Mouse (Mus musculus): Measurements from ENCODE around the gene Sh3rf1.

Gene Sh3rf1

DNA sequence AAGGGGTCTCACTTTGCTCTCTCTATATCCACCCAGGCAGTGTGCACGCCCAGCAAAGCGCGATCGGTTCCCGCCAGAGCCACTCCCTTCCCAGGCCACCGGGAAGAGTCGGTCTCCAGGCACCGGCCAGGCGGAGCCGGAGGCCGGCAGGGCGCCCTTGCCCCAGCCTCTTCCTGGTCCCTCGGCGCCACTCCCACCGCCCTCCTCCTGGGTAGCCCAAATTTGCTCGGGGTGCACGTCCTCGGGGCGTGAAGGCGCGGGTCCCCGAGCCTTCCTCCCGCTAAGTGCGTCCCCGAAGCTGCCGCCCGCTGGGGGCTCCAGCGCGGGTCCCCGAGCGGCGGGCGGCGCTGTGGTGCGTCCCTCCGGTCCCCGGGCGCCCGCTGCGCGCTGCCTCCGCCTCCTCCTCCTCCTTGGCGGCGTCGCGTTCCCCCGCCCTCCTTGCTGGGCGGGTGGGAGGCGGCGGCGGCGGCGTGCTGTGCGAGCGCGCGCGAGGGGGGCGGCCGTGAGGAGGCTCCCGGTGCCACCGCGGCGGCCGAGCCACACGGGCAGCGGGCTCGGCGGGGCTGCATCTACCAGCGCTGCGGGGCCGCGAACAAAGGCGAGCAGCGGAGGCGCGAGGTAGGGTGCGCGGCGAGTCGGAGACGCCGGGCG is at the start of gene Sh3rf1:
Gene Sh3rf1 (plus strand): TSS at position 144 of the 651 bp plus-strand sequence.
- in situ Hi-C loops (cut with MboI, MseI), result loop anchor here in 1 of 2 experiments (5.0 to 10.0 kb wide), 2 partner anchors 131 to 263 kb away; partner anchors contain the start of gene Cbr4

DNA sequence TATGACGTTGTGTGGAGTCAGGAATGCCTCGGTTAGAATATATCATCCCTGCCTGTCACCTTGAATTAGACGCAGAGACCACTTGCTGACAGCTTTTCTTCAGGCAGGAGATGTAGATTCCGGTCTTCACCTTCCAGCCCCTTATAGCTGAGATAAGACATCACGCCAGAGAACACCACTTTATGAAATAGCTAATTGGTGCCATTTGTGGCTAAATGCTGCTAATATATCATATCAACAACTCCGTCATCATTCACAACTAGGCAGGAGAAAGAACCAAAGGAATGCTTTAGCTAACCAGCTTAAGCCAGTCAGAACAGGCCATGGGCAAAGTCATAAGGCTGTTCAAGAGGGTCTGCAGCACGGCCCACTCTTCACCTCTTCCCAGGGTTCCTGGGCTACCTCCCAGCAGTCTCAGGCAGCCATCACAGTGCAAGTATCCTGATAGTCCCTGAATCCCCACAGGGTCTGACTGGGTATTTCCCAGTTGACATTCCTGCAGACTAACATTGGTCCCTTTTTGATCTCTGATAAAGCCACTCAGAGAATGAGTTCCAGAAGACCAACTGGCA is 49.7 kb upstream of the Sh3rf1 start:
- in situ Hi-C loops (cut with MboI, MseI), result no loop called here

DNA sequence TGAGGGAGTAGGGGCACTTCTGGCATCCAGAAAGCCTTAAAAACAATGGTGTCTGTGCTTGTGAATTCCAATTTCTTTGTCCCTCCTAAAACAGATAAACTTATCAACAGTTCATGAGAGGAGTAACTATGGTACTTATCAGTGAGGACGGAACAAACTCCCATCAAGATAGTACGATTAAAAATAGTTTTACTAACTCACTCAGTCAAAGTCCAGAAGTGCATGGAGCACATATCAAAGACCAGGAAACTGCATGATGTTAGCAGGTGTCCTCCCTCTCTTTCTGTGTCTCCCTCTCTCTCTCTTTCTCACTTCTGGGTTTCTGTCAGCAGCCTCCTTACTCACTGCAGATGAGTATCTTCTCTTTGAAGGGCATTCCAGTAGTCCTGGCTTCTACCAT is 47.8 kb upstream of the Sh3rf1 start:
- in situ Hi-C loops (cut with MboI, MseI), result no loop called here

DNA sequence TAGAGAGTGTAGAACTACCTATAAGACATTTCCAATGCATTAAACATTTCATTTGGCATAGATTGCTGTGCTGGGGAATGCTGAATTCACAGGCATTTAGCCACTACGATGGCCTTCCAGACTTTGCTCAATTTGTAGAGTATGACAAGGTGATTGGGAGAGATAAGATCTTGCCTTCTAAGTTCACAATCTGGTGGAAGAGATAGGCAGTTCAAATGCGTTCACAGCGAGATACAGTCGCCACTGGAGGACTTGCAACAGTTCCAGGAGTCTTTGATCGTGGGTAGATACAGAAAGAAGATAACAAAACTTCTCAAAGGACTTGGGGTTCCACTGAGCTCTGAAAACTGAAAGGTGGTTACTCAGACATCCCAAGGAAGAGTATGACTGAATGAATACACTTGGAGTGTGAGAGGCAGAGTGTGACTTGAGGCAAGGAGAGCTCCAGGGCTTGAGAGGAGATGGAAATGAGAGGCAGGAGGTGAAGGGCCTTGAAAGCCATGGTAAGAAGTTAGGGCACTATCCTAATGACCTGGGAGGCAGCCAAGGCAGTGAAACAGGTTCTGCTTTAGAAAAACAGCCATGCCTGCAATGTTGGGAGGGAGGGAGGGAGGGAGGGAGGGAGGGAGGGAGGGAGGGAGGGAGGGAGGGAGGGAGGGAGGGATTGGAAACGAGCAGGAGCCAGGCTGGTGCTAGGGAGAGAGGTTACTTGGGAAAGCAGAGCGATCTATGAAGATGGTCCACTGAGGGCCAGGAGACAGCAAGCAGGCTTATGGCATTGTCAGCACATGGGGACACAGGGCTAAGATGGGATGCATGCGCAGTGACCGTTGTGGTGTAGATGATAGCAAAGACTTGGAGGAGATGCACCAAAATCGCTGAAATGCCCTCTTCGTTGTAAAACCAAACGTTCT is 45.7 kb upstream of the Sh3rf1 start:
- in situ Hi-C loops (cut with MboI, MseI), result no loop called here

DNA sequence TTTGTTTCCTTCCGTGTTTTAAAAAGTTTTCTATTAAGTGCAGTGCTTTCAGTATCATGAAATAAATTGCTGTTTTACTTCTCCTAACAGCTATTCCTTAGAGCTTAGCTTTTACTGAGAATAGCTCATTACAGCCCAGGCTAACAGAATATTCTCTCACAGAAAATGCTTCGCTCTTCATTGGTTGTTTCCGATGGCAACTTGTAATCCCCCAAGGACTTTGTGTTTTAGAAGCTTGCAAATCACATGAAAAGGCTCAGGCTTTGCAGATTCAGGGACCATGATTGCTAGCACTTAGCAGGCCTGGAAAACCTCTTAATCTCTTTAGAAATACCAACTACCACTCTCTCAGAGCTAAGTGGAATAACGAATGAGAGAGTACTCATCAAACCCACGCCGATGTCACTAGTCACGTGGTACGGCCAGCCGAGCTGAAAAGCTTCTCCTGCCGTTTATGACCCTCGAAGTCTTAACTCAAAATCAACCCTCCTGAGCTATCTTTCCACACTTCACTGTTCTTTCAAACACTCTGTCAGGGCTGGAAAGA is 45.0 kb upstream of the Sh3rf1 start:
- in situ Hi-C loops (cut with MboI, MseI), result no loop called here

DNA sequence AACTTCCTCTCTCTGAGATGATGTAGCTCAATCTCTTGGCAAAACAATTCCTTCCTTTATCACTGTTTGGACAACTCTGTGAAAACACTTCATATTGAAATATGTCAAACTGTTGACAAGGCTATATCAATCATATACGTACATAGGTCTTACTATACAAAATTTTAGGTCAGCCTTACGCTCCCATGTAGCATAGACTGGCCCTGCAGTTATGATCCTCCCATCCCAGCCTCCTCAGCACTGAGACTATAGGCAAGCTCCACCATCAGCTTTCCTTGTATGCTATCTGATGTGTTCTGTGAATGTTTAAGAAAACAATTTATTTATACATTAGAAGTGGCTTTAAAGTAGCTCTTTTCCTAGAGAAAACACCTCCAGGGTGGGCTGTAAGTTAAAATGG is 42.1 kb upstream of the Sh3rf1 start:
- in situ Hi-C loops (cut with MboI, MseI), result no loop called here

DNA sequence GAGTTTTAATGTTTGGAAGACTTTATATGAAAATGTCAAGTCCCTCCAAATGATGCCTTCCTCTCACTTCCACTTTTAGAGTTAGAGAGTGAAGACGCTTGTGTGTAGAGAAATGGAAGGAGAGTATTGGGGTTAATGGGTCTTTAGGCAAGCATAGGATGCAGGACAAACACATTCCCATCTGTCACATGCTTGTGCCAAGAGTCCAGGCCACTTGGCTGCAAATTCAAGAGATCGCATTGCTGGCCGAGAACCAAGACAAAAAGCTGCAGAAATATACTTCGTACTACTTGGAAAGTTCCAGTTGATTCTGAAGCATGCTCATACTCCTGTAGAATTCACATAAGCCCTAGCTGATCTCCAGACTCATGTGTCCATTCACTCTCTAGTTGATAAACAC is 41.7 kb upstream of the Sh3rf1 start:
- in situ Hi-C loops (cut with MboI, MseI), result no loop called here

DNA sequence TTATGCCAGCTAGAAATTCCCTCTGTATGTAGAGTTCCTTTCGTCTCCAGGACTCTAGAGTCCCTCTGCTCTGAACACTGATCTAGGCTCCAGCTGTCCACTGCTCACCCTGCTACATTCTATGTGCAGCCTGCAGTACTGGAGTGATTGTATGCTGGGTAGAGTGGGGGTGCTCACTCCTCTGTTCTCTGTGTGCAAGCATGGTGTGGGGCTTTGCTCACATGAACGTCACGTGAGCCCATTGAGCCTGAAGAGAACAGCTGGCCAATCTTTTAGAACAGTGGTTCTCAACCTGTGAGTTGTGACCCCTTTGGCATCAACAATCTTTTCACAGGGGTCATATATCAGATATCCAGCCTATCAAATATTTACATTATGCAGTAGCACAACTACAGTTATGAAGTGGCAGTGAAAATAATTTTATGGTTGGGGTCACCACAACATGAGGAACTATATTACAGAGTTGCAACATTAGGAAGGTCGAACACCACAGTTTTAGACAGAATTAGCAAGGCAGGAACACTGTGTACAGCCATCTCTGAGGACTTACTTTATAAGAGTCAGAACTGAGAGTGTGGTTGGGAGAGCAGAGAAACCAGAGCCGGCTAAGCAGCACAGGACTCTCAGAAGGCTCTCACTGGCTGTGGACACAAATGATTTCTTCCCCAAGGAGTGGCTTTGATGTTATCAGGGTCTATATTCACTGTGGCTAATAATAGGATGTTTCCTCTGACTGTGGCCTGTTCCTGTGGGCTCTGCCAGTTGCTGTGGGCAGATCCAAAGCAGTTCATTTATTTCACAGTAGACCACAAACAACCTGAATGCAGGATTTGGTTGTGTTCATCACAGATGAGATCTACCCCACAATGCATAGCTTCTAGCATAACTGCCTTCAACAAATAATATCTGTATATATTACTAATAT is 38.1 kb upstream of the Sh3rf1 start:
- in situ Hi-C loops (cut with MboI, MseI), result no loop called here

DNA sequence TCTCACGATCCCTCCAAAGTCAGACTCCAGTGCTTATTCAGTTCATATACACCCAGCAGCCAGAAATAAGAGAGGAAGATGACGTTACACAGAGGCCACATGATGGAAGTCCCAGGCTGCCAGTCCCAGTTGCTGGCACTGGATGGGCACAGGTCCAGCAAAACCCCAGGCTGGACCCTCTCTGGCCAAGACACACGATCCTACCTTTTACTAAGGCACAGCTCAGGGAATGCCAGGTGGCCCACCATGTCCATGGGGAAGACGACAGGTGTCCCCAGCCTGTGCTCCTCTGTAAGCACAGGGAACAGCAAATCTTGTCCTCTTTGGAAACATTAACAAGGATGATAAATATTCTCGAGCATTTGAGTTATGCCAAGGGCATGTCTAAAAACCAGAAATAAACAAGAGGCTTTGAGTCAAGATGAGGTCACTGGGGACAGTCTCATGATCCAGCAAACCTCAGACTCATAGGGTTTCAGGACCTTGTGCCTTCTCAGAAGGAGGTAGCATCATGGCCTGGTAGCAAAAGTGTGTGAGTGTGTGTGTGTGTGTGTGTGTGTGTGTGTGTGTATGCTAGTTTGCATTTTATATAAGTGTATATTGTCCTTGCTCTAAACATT is 29.3 kb upstream of the Sh3rf1 start:
- in situ Hi-C loops (cut with MboI, MseI), result no loop called here

DNA sequence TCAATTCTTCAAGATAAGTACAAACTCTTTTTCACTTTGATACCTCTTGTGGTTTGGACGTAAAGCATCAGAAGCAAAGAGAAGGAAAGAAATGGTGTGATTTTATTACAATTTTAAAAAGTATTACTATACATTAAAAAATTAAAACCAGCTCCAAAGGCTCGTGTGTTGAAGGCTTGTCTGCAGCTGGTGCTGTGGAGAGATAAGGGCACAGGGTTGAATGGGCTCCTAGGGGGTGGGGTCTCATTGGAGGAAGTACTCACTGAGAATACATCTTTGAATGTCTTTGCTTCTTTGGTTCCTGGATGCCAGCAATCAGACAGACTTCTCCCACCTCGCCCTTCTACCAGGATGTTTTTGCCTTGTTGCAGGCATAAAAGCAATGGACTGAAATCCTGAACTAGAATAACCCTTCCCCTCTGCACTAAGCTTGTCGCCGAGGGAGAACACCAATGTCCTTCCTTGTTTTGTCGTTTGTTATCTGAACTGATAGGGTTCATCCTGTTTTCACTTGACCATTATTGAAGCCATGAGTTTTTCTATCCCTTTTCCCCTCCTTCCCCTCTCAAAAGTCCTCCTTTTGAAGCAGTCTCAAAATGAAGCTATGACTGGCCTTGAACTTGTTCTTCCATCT is 23.3 kb upstream of the Sh3rf1 start:
- in situ Hi-C loops (cut with MboI, MseI), result no loop called here

DNA sequence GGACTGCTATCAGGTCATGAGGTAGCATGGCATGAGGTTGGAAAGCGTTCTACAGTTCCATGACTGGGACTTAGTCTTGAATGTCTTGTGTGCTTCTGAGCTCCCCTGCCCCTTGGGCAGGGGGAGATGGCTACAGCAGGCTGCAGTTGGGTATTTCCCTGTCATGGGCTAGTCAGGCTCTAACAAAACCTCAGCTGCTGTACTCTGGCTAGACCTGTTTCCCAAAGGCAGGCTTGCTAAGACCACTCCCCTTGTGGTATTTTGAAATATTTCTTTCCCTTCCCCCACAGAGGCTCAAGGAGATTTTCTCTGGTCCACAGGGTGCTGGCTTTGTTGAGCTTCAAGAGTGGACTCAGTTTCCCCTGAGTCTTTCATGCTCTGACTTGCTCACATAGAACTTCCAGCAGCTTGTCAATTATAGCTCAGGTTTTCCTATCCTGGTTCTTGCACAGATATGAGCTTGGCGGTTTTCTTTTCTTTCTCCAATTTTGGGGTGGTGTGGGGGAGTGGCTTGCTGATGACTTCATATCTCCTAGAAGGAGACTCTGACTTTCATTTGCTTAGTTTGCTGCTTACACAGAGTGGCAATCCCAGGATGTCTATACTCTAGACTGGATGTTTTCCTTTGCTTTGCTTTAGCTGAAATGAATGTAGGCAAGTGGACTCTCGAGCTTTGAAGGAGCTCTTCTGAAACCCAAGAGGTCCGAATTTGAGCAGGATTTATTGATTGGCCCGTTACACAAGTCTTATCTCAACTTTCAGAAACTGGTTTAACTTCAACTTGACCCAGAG is 20.4 kb upstream of the Sh3rf1 start:
- in situ Hi-C loops (cut with MboI, MseI), result no loop called here

DNA sequence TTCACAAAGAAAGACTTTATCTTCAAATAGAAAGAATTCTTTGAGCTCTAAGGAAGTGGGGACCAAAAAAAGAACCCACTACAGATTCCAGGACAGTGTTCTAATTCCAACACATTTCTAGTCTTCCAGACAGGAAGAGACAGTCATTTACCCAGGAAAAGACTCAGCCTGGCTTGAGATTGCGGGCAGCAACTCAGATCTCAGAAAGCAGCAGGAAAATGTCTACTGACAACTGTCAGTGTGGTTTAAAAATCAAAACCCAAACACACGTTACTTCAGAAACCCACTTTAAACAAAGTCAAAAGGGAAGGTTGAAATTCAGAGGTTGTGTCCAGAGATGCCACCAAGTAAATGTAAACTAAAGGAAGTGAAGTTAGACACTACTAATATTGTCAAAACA is 16.8 kb upstream of the Sh3rf1 start:
- in situ Hi-C loops (cut with MboI, MseI), result no loop called here

DNA sequence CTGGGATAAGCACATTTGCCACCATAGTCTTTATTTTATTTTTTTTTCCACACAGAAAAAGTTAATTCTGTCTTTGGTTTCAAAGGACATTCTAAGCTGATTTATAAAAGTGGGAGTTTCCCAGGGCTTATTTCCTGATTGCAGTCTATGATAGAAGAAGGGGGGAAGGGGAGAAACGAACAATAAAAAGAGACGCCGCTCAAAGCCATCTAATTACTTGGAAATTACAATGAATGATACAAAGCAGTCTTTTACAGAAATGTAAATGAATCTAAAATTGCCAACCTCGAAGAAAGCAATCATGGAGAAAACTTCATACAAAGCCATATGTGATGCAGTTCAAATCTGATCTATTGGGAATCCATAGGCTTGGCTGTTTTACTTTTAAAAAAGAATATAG is 16.0 kb upstream of the Sh3rf1 start:
- in situ Hi-C loops (cut with MboI, MseI), result no loop called here

DNA sequence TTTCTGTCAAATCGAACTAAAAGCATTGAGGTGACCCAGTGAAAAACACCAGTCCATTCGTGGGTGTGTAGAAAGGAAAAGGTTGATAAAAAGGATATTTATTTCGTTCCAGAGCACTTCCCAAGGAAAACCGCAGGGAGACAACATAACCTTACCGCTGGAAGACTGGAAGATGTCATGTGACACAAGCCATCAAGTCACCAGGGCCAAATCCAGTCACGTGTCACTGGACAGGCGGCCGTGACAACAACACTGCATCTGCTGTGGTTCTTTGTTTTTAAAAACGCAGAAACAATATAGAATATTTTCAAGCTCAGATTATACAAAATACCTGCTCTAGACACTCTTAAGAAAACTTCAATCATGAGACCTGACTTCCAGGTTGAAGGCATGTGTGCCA is 15.0 kb upstream of the Sh3rf1 start:
- in situ Hi-C loops (cut with MboI, MseI), result no loop called here

DNA sequence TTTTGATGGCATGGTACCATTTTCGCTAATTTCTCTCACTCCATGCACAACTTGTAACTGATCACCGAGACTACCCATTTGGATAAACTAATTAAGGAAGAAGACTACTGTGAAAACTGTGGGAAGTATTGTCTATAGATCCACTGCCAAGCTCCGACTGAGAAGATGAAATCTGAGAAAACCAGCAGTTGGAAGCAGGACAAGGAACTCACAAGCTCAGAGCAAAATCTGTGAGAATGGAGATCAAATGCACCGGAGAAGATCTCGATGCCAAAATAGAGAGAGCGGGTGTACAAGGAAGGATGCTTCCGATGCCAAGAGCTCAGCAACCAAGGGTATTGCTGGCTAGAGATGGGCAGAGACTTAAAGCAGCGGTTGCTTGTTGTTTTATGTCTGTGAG is 12.8 kb upstream of the Sh3rf1 start:
- in situ Hi-C loops (cut with MboI, MseI), result no loop called here

DNA sequence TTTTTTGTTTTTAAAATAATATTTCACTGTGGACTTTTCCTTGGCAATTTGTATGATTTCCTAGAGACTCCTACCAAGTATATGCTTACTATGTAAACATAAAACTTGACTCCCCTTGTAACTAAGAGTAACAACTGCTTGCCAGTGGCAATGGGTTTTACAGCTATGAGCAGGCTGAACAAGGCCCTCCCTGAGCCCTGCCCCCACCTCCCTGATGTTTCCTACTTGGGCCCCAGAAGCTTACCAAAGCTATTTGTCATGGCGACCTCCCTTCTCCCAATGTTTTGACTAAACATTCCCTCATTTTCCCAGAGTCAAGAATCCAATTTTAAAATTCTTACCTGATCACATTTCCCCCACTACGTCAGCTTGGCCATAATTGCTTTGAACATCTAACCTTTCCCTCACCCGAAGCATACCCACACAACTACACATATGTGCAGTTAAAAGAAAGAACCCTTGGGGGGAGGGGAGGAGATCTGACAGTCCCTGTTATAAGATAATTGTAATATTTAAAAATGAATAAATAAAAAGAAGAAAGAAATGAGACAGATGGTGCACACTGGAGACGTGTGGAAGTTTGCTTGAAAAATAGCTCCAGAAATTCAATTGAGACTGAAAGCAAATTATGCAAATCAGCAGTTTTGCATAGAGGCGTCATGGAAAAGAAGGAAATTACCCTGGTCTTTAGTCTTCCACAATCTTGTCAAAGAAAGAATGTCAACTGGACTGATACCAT is 8.4 kb upstream of the Sh3rf1 start:
- in situ Hi-C loops (cut with MboI, MseI), result no loop called here

DNA sequence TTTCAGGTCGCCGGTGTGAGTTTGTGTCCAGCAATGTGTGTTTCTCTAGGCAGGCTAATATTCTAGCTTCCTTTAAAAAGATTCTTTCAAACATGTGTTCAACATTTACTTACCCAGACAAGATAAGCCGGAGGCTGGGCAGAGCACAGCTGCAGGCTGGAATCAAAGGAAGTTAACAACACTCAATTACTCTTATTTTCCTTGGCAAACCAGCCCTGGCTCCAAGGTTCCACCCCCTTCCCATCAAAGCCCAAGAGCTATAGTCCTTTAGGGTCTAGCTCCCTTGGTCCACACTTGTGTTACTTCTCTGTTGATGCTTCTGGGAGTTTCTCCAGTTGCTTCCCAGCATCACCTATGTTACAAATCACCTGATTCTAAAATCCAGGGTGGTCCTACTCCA is 6.7 kb upstream of the Sh3rf1 start:
- in situ Hi-C loops (cut with MboI, MseI), result no loop called here

DNA sequence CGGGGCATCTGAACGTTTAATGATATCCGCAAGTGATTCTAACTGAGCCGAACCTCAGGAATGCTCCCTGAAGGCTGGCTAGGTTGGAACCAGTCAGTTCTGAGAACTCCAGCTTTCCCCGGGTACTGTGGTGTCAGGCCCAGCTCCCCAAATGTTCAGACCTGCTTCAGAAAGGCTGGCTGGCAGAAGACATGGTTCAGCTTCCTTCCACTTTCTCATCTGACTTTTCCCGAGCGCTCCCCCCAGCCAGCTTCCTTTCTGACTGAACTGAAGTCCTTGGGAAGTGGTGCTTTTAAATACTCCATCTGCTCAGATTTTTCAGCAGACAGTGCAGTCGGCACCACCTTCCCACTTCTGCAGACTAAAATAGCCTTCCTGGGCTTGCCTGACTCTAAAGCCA is 6.2 kb upstream of the Sh3rf1 start:
- in situ Hi-C loops (cut with MboI, MseI), result no loop called here

DNA sequence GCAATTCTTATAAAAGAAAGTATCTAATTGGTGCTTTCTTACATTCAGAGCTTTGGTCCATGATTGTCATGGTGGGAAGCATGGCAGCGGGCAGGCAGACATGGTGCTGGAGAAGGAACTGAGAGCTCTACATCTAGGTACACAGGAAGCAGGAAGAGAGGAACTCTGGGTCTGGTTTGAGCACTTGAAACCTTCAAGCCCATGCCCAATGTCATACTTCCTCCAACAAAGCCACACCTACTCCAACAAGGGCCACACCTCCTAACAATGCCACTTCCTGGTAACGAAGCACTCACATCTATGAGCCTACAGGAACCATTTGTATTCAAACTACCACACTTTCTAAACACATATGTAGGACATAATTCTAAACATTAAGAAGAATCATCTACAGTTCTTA is 5.2 kb upstream of the Sh3rf1 start:
- in situ Hi-C loops (cut with MboI, MseI), result no loop called here
